Comparison of ENCODE assay signal across 10 mouse cellular contexts in genomic region chr1:74926721-74927120, GRCm38 (mm10). TPM values are rescaled to one million over a fixed set of nuclear protein-coding genes. Genes with fewer than 3 reads are reported as not detected.
DNase-seq lines count a peak whose midpoint lies in the region; ATAC-seq and TF ChIP-seq lines count a peak whose summit lies in the region.
"Had no signal": no experiment of that assay in that cellular context is flagged by ENCODE, and none has a peak within 500 bp of the region (broad histone marks: within the 10 kb centered on the region; RNA-seq: fewer than 3 reads in every experiment).

No protein-coding gene starts in this region.

- H3K27ac ChIP-seq in heart, embryonic 12.5 days (ENCODE audit: poor library complexity, severe bottlenecking) = no peak overlapping the region
- no peak overlapping the region for H3K27ac ChIP-seq in small intestine, adult 2 months (ENCODE audit: insufficient read depth, low read depth, low read length)

- ATAC-seq in heart, embryonic 12.5 days (ENCODE audit: insufficient number of reproducible peaks, low FRiP score) = no peak
- ATAC-seq in frontal cortex, adult (ENCODE audit: low TSS enrichment) = peak; percentile 83
- ATAC-seq in inflammation-experienced regulatory T-cells, adult 6 months = no peak

- no peak overlapping the region for H3K4me3 ChIP-seq in heart, embryonic 12.5 days
- no peak overlapping the region for H3K4me3 ChIP-seq in small intestine, adult 2 months (ENCODE audit: low read depth, low read length)
- H3K4me3 ChIP-seq: myocyte had no signal

- no peak for TF ChIP-seq POLR2A in small intestine, adult 2 months (IDR thresholded peaks at IDR 0.05; ENCODE audit: low read depth, low read length)

- TF ChIP-seq CTCF in small intestine, adult 2 months (IDR thresholded peaks at IDR 0.05; ENCODE audit: extremely low read depth, insufficient read length, insufficient replicate concordance, low read depth, low read length) = peak; percentile 98

- H3K9ac ChIP-seq in heart, embryonic 12.5 days = no peak overlapping the region

- peak; percentile 93 for DNase-seq in heart, adult 11 months
- DNase-seq in 3T3-L1 (ENCODE audit: low read depth, low spot score) (peak; percentile 68), NIH3T3 (ENCODE audit: low read depth) (peak; percentile 67)
- DNase-seq in layer of hippocampus, postnatal 10 days (ENCODE audit: low spot score in 2 of 2) = peak; percentile 44 to 59

- H3K4me1 ChIP-seq in heart, embryonic 12.5 days (replicated peaks) = no peaks in the 10 kb centered on the region
- H3K4me1 ChIP-seq in small intestine, adult 2 months (ENCODE audit: control insufficient read depth, insufficient read depth, insufficient read length, low read length) = peaks cover 9% of the 10 kb centered on the region; the same call in 1 of the 2 replicates

- WGBS in heart, embryonic 12.5 days = 28% methylated on average over 6 of the region's 6 CpGs
- 18% methylated on average over 6 of the region's 6 CpGs for WGBS in small intestine, adult 2 months

- no peaks in the 10 kb centered on the region for H3K9me3 ChIP-seq in heart, embryonic 12.5 days (replicated peaks)

- no peak overlapping the region for H3K4me2 ChIP-seq in heart, embryonic 12.5 days

- peaks cover 84% of the 10 kb centered on the region for H3K27me3 ChIP-seq in heart, embryonic 12.5 days (replicated peaks)
- no peaks in the 10 kb centered on the region for H3K27me3 ChIP-seq in small intestine, adult 2 months (ENCODE audit: control insufficient read depth, insufficient read depth, low read length)

- H3K36me3 ChIP-seq in heart, embryonic 12.5 days = no peaks in the 10 kb centered on the region
- H3K36me3 ChIP-seq in small intestine, adult 2 months (ENCODE audit: control insufficient read depth, insufficient read depth, low read length) = no peaks in the 10 kb centered on the region

RNA-seq across cellular contexts. Expression of gene Cfap65, which starts 8.7 kb away (rescaled TPM):
- not detected in 2 replicates for polyA plus RNA-seq in heart, embryonic 12.5 days (2016; fragmentation: Nextera tagmentation; extraction: Ambion mirVana)
- total RNA-seq in layer of hippocampus, postnatal 10 days (2021) = 1 to 10 TPM; 3.3 to 3.9 TPM
- polyA plus RNA-seq in small intestine, adult 2 months (2012; rRNA removed) = 0.03 and 0.15 TPM in 2 replicates
- polyA plus RNA-seq in inflammation-experienced regulatory T-cells, adult 6 months (2017; shearing (Covaris generic)) = not detected
- polyA plus RNA-seq: myocyte had no signal

RNA-seq across cellular contexts. Expression of gene Ihh, which starts 24.8 kb away (rescaled TPM):
- 0.06 and 0.14 TPM in 2 replicates for polyA plus RNA-seq in heart, embryonic 12.5 days (2016; fragmentation: Nextera tagmentation; extraction: Ambion mirVana)
- total RNA-seq in layer of hippocampus, postnatal 10 days (2021) = under 1 TPM; 0.27 to 0.31 TPM
- 67.5 and 198 TPM in 2 replicates for polyA plus RNA-seq in small intestine, adult 2 months (2012; rRNA removed)
- polyA plus RNA-seq in inflammation-experienced regulatory T-cells, adult 6 months (2017; shearing (Covaris generic)) = not detected

RNA-seq across cellular contexts. Expression of gene Cryba2, which starts 33.8 kb away (rescaled TPM):
- not detected in 2 replicates for polyA plus RNA-seq in heart, embryonic 12.5 days (2016; fragmentation: Nextera tagmentation; extraction: Ambion mirVana)
- under 1 TPM in 1 of 2 experiments, not detected in 1; 0.53 TPM for total RNA-seq in layer of hippocampus, postnatal 10 days (2021)
- 0.86 and 1.1 TPM in 2 replicates for polyA plus RNA-seq in small intestine, adult 2 months (2012; rRNA removed)
- polyA plus RNA-seq in inflammation-experienced regulatory T-cells, adult 6 months (2017; shearing (Covaris generic)) = not detected
- polyA plus RNA-seq: myocyte had no signal

RNA-seq across cellular contexts. Expression of gene Fev, which starts 41.5 kb away (rescaled TPM):
- 3.9 and 4.0 TPM in 2 replicates for polyA plus RNA-seq in heart, embryonic 12.5 days (2016; fragmentation: Nextera tagmentation; extraction: Ambion mirVana)
- not detected for total RNA-seq in layer of hippocampus, postnatal 10 days (2021)
- 2.0 and 5.2 TPM in 2 replicates for polyA plus RNA-seq in small intestine, adult 2 months (2012; rRNA removed)
- not detected for polyA plus RNA-seq in inflammation-experienced regulatory T-cells, adult 6 months (2017; shearing (Covaris generic))
- total RNA-seq: layer of hippocampus, adult 18-20 months had no signal
- polyA plus RNA-seq: myocyte had no signal

Comparison
In these comparisons a context has a peak if more than half of its experiments do, and no peak if none do; other contexts are left out.
1. RNA of gene Ihh, which starts 24.8 kb away (polyA plus RNA-seq): 67.5 to 198 TPM in small intestine, adult 2 months; not detected in inflammation-experienced regulatory T-cells, adult 6 months and 0.06 to 0.14 TPM in heart, embryonic 12.5 days; every median in the first group is over 10 times any median in the second.
2. Peak in every context shown above with its lines, with median percentiles within 50 percentile points of each other: DNase-seq.